Mouse (Mus musculus) forebrain, embryonic 16.5 days (tissue): ENCODE measurements around the gene Taar7b. TPM values are rescaled to one million over a fixed set of nuclear protein-coding genes. Genes with fewer than 3 reads are reported as not detected.
A peak's percentile ranks its signal among the peaks of the same experiment; 100 is the strongest.

Source experiments
- ATAC-seq: fragments of 200-750 bp; cut with Nextera tagmentation; 2 replicates; pipeline ENCODE4 v1.8.0; 2017; ENCODE audit warnings: mild to moderate bottlenecking, moderate library complexity
- H3K27ac ChIP-seq: fragments of 300-500 bp; sonication (generic); 2 replicates; pipeline ENCODE4 v1.5.1; 2014; ENCODE audit warnings: low read length, control low read depth
- H3K27me3 ChIP-seq: fragments of 300-500 bp; sonication (generic); replicated peaks from 2 replicates; pipeline ENCODE4 v1.6.1; 2014; ENCODE audit warnings: low read length; ENCODE audit not compliant: control insufficient read depth, insufficient read depth
- H3K36me3 ChIP-seq: fragments of 300-500 bp; sonication (generic); 2 replicates; pipeline ENCODE4 v1.6.1; 2014; ENCODE audit not compliant: control insufficient read depth, insufficient read depth
- H3K4me1 ChIP-seq: fragments of 300-500 bp; sonication (generic); replicated peaks from 2 replicates; pipeline ENCODE4 v1.6.1; 2014; ENCODE audit warnings: low read length; ENCODE audit not compliant: control insufficient read depth, insufficient read depth
- H3K4me2 ChIP-seq: fragments of 300-500 bp; sonication (generic); 2 replicates; pipeline ENCODE4 v1.6.1; 2014; ENCODE audit warnings: mild to moderate bottlenecking, low read length, control low read depth
- H3K4me3 ChIP-seq: fragments of 300-500 bp; sonication (generic); replicated peaks from 2 replicates; pipeline ENCODE4 v1.5.1; 2014; ENCODE audit warnings: mild to moderate bottlenecking, low read length, control low read depth
- H3K9ac ChIP-seq: fragments of 300-500 bp; sonication (generic); replicated peaks from 2 replicates; pipeline ENCODE4 v1.6.1; 2014; ENCODE audit warnings: low read depth, low read length, control low read depth
- H3K9me3 ChIP-seq: fragments of 300-500 bp; sonication (generic); 2 replicates; pipeline ENCODE4 v1.6.1; 2016; ENCODE audit warnings: low read length; ENCODE audit not compliant: control insufficient read depth
- WGBS: fragments of 180-500 bp; shearing (Covaris S2); extraction: QIAGEN DNeasy Blood & Tissue Kit; methylation state at CpG from one replicate; pipeline ENCODE4 v1.1.7; 2014; 5-methylcytosine and 5-hydroxymethylcytosine counted together
- polyA plus RNA-seq: library from polyadenylated mRNA; unstranded; fragments of >200 nt; fragmentation: Nextera tagmentation; extraction: Ambion mirVana; gene quantifications from 2 replicates; pipeline ENCODE4 v1.2.1, GENCODE M21; 2015

The Taar7b gene
- not detected in 2 replicates for polyA plus RNA-seq

GRCm38 (mm10) chr10:23999639-24000038 lies at the start of gene Taar7b:
TSS of gene Taar7b (plus strand) at chr10:23999939.
- Histone ChIP-seq H3K4me1 (no peaks in the 10 kb centered on the region), H3K4me3 (no peak within 1 kb of the TSS), H3K36me3 (no peaks in the 10 kb centered on the region), H3K27me3 (no peaks in the 10 kb centered on the region), H3K9ac (no peak within 1 kb of the TSS), H3K9me3 (no peaks in the 10 kb centered on the region), H3K4me2 (no peak within 1 kb of the TSS), H3K27ac (no peak within 1 kb of the TSS)
- ATAC-seq = no peak
- 89% methylated on average over 1 of the region's 1 CpGs for WGBS

GRCm38 (mm10) chr10:23951714-23952113 lies 48.0 kb upstream of the Taar7b start:
- 87% methylated on average over 6 of the region's 6 CpGs for WGBS
- no peaks in the 10 kb centered on the region for H3K9me3 ChIP-seq

DNA sequence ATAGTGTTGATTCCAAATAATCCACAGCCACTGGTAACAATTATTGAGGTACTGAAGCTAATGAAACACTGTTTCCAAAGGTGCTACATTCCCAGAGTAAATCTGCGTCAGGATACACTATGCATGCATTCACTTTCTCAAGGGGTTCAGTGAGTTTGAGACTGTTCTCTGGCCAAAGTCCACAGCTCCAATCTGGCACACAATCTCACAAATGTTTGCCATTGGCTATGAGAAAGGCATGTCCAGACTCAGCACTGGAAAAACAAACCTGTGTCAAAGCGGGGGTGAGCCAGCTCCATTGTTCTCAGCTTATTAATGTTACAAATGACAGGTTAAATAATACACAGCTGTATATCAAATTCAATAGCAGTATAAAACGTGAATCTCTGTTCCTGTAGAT lies 40.7 kb upstream of the Taar7b start:
- Histone ChIP-seq H3K27me3 (no peaks in the 10 kb centered on the region), H3K36me3 (no peaks in the 10 kb centered on the region), H3K4me3 (no peak overlapping the region), H3K9ac (no peak overlapping the region), H3K9me3 (no peaks in the 10 kb centered on the region), H3K27ac (no peak overlapping the region), H3K4me1 (no peaks in the 10 kb centered on the region), H3K4me2 (no peak overlapping the region)
- 66% methylated on average over 3 of the region's 3 CpGs for WGBS
- ATAC-seq = no peak

More at GRCm38 (mm10) chr10:23951714-23952113, 48.0 kb upstream of the Taar7b start:
- ATAC-seq = no peak
- Histone ChIP-seq H3K4me1 (no peaks in the 10 kb centered on the region), H3K4me2 (no peak overlapping the region), H3K27me3 (no peaks in the 10 kb centered on the region), H3K9ac (no peak overlapping the region), H3K4me3 (no peak overlapping the region), H3K27ac (no peak overlapping the region), H3K36me3 (no peaks in the 10 kb centered on the region)

DNA sequence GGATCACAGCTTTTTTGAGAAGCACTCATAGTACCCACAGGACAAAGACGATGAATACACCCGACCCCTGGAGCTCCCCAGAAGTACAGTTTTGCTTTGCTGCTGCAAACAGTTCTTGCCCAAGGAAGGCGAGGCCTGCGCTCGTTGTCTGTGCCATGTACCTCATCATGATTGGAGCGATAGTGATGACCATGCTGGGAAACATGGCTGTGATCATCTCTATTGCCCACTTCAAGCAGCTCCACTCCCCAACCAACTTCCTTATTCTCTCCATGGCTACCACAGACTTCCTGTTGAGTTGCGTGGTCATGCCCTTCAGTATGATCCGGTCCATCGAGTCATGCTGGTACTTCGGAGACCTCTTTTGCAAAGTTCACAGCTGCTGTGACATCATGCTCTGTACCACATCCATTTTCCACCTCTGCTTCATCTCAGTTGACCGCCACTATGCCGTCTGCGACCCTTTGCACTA lies 39.3 kb upstream of the Taar7b start, which contains the start of gene Taar4:
Gene Taar4 (plus strand): TSS at position 51 of the 472 bp plus-strand sequence.
- Histone ChIP-seq H3K9me3 (no peaks in the 10 kb centered on the region), H3K27me3 (no peaks in the 10 kb centered on the region), H3K36me3 (no peaks in the 10 kb centered on the region), H3K4me2 (no peak within 1 kb of the TSS), H3K27ac (no peak within 1 kb of the TSS), H3K4me3 (no peak within 1 kb of the TSS), H3K4me1 (no peaks in the 10 kb centered on the region), H3K9ac (no peak within 1 kb of the TSS)
- 98% methylated on average over 13 of the region's 13 CpGs for WGBS
- no peak for ATAC-seq

DNA sequence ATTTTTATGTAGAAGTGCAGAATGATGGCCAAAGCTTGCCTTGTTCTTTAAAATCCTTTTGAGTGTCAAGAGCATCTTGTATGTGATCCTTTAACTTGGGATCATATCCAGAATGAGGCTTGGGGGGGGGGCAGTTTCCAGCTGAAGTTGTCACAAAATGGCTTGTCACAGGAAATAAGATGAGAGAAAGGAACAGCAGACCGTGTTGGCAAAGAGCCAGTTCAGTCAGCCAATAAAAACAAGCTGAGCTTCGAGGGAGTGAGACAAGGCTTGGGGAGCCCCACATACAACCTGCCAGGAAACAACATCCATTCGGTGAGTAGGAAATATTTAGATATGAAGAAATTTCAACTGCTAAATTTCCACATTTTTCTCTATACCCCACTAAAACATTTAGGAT lies 36.3 kb upstream of the Taar7b start:
- Histone ChIP-seq H3K4me1 (no peaks in the 10 kb centered on the region), H3K4me2 (no peak overlapping the region), H3K27me3 (no peaks in the 10 kb centered on the region), H3K36me3 (no peaks in the 10 kb centered on the region), H3K9me3 (no peaks in the 10 kb centered on the region), H3K9ac (no peak overlapping the region), H3K4me3 (no peak overlapping the region), H3K27ac (no peak overlapping the region)
- peak; percentile 57; the same call in 1 of the 2 replicates for ATAC-seq
- WGBS = 37% methylated on average over 3 of the region's 3 CpGs

DNA sequence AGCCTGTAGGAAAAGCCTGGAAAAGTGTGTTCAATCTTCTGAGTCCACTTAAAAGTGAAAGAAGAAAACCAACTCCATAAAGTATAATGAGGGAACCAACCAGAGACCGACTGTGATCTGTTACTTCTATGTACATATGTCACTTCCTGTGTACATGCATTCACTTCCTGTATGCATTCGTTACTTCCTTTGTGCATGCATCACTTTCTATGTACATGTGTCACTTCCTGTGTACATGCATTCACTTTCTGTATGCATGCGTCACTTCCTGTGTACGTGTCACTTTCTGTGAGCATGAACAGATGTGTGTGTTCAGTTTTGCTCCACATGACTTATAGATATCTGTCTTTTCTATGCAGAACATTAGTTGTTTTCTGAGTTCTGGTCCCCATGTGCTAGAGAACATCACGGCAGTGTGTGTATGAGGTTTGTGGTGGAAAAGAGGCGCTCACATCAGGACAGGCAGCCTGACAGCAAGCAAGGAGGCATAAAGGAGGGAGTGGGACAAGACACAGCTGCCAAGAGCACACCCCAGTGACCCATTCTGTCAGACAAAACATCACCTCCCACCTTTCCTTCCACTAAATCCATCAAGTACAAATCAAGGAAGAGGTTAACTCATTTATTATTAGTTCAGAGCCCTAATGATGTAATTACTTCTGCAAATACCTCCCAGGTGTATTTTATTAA lies 34.7 kb upstream of the Taar7b start:
- Histone ChIP-seq H3K27me3 (no peaks in the 10 kb centered on the region), H3K4me3 (no peak overlapping the region), H3K9me3 (no peaks in the 10 kb centered on the region), H3K9ac (no peak overlapping the region), H3K4me2 (no peak overlapping the region), H3K36me3 (no peaks in the 10 kb centered on the region), H3K4me1 (no peaks in the 10 kb centered on the region), H3K27ac (no peak overlapping the region)
- WGBS = 90% methylated on average over 6 of the region's 6 CpGs
- ATAC-seq = no peak

DNA sequence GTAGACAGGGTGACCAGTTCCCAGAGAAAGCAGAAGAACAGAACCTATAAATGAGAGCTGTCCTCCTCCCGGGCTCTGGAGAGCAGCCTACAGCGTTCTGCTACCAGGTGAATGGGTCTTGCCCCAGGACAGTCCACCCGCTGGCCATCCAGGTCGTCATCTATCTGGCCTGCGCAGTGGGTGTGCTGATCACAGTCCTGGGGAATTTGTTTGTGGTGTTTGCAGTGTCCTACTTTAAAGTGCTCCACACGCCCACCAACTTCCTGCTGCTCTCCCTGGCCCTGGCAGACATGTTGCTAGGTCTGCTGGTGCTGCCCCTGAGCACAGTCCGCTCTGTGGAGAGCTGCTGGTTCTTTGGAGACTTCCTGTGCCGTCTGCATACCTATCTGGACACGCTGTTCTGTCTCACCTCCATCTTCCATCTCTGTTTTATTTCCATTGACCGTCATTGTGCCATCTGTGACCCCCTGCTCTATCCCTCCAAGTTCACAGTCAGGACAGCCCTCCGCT lies 29.0 kb upstream of the Taar7b start, which contains the start of gene Taar5:
Gene Taar5 (plus strand): TSS at position 51 of the 510 bp plus-strand sequence.
- 92% methylated on average over 11 of the region's 11 CpGs for WGBS
- ATAC-seq = no peak
- H3K4me3 ChIP-seq = no peak within 1 kb of the TSS

GRCm38 (mm10) chr10:23971256-23971655 lies 28.5 kb upstream of the Taar7b start:
- Histone ChIP-seq H3K9ac (no peak overlapping the region), H3K4me3 (no peak overlapping the region), H3K9me3 (no peaks in the 10 kb centered on the region), H3K27ac (no peak overlapping the region), H3K27me3 (no peaks in the 10 kb centered on the region), H3K36me3 (no peaks in the 10 kb centered on the region), H3K4me1 (no peaks in the 10 kb centered on the region), H3K4me2 (no peak overlapping the region)
- WGBS = 92% methylated on average over 5 of the region's 5 CpGs
- no peak for ATAC-seq

More for the DNA sequence above, 29.0 kb upstream of the Taar7b start, which contains the start of gene Taar5:
- H3K9me3 ChIP-seq = no peaks in the 10 kb centered on the region
- H3K27ac ChIP-seq = no peak within 1 kb of the TSS
- H3K4me2 ChIP-seq = no peak within 1 kb of the TSS
- no peak within 1 kb of the TSS for H3K9ac ChIP-seq
- no peaks in the 10 kb centered on the region for H3K4me1 ChIP-seq
- H3K36me3 ChIP-seq = no peaks in the 10 kb centered on the region
- no peaks in the 10 kb centered on the region for H3K27me3 ChIP-seq

- Histone ChIP-seq H3K4me2 (no peak overlapping the region), H3K4me3 (no peak overlapping the region), H3K4me1 (no peaks in the 10 kb centered on the region), H3K27ac (no peak overlapping the region), H3K36me3 (no peaks in the 10 kb centered on the region), H3K9me3 (no peaks in the 10 kb centered on the region), H3K27me3 (no peaks in the 10 kb centered on the region), H3K9ac (no peak overlapping the region)
- 32% methylated on average over 4 of the region's 4 CpGs for WGBS
- ATAC-seq = no peak
Measured at GRCm38 (mm10) chr10:23977958-23978357, 21.8 kb upstream of the Taar7b start.
